Mouse (Mus musculus) MEL (cell line): ENCODE results near the gene Rps25. TPM values are rescaled to one million over a fixed set of nuclear protein-coding genes. Genes with fewer than 3 reads are reported as not detected.
A peak's percentile ranks its signal among the peaks of the same experiment; 100 is the strongest.

ENCODE experiments used
- DNase-seq: peaks from one replicate; pipeline ENCODE4 v3.0.0; 2011; ENCODE audit warnings: low read depth, low spot score
- H3K27ac ChIP-seq: 2 replicates; pipeline ENCODE4 v1.5.1; 2012; ENCODE audit warnings: low read depth, mild to moderate bottlenecking, control low read depth, low read length, moderate library complexity; ENCODE audit not compliant: control insufficient read depth
- H3K27me3 ChIP-seq, 2 experiments: fragments of 150-350 bp in 1 of 2; sonication (generic) in 1 of 2; 2 replicates each; pipeline ENCODE4 v1.6.1; 2012; ENCODE audit warnings: low read length in 2 of 2, mild to moderate bottlenecking in 2 of 2, improper control_type of control experiment in 1 of 2, moderate library complexity in 1 of 2; ENCODE audit not compliant: insufficient read depth in 2 of 2, control insufficient read depth in 1 of 2
- H3K36me3 ChIP-seq, 2 experiments: 2 replicates each; pipeline ENCODE4 v1.6.1; 2012 to 2014; ENCODE audit warnings: low read length in 2 of 2, improper control_type of control experiment in 1 of 2, inconsistent platforms in 1 of 2, mild to moderate bottlenecking in 1 of 2; ENCODE audit not compliant: insufficient read depth in 2 of 2, control insufficient read depth in 1 of 2
- H3K4me1 ChIP-seq, 2 experiments: fragments of 150-350 bp in 1 of 2; sonication (generic) in 1 of 2; 2 replicates each; pipeline ENCODE4 v1.6.1; 2012; ENCODE audit warnings: low read length in 2 of 2, improper control_type of control experiment in 1 of 2, mild to moderate bottlenecking in 1 of 2; ENCODE audit not compliant: insufficient read depth in 2 of 2, control insufficient read depth in 1 of 2
- H3K4me3 ChIP-seq, 2 experiments: fragments of 150-350 bp in 1 of 2; sonication (generic) in 1 of 2; 2 replicates each; pipeline ENCODE4 v1.5.1; 2012; ENCODE audit warnings: low read depth in 2 of 2, low read length in 2 of 2, mild to moderate bottlenecking in 2 of 2, moderate library complexity in 2 of 2, control low read depth in 1 of 2, improper control_type of control experiment in 1 of 2; ENCODE audit not compliant: control insufficient read depth in 1 of 2, insufficient read depth in 1 of 2
- H3K79me2 ChIP-seq: 2 replicates; pipeline ENCODE4 v1.6.1; 2012; ENCODE audit warnings: mild to moderate bottlenecking, low read length, moderate library complexity; ENCODE audit not compliant: control insufficient read depth, poor library complexity, insufficient read depth
- H3K9ac ChIP-seq: 2 replicates; pipeline ENCODE4 v1.6.1; 2012; ENCODE audit warnings: low read depth, mild to moderate bottlenecking, control low read depth, low read length, moderate library complexity; ENCODE audit not compliant: control insufficient read depth, poor library complexity, severe bottlenecking
- H3K9me3 ChIP-seq: fragments of 150-350 bp; sonication (generic); replicated peaks from 2 replicates; pipeline ENCODE4 v1.6.1; 2012; ENCODE audit warnings: mild to moderate bottlenecking, low read length, improper control_type of control experiment, moderate library complexity; ENCODE audit not compliant: insufficient read depth
- CHD1 ChIP-seq: IDR thresholded peaks from 2 replicates; pipeline ENCODE4 v1.6.1; 2012; ENCODE audit warnings: low read depth, mild to moderate bottlenecking, inconsistent platforms, low read length, improper control_type of control experiment
- CHD2 ChIP-seq: IDR thresholded peaks from 2 replicates; pipeline ENCODE4 v1.6.1; 2011; ENCODE audit warnings: low read length, improper control_type of control experiment
- CTCF ChIP-seq, 3 experiments: IDR thresholded peaks in 2 of 3; conservative IDR thresholded peaks in 1 of 3; 2 replicates each; pipeline ENCODE4 v1.5.1; 2011 to 2012; ENCODE audit warnings: low read length in 3 of 3, low read depth in 2 of 3, mild to moderate bottlenecking in 2 of 3, improper control_type of control experiment in 1 of 3, inconsistent platforms in 1 of 3, mixed read lengths in 1 of 3, moderate library complexity in 1 of 3; ENCODE audit not compliant: control insufficient read depth in 1 of 3, insufficient read depth in 1 of 3, poor library complexity in 1 of 3, severe bottlenecking in 1 of 3
- EP300 ChIP-seq, 2 experiments: IDR thresholded peaks; 2 replicates each; pipeline ENCODE4 v1.6.1; 2011; ENCODE audit warnings: improper control_type of control experiment in 2 of 2, low read length in 2 of 2, low read depth in 1 of 2, mild to moderate bottlenecking in 1 of 2
- ETS1 ChIP-seq: IDR thresholded peaks from 2 replicates; pipeline ENCODE4 v1.6.1; 2012; ENCODE audit warnings: low read depth, mild to moderate bottlenecking, inconsistent platforms, low read length, improper control_type of control experiment, moderate library complexity
- MAZ ChIP-seq: IDR thresholded peaks from 2 replicates; pipeline ENCODE4 v1.6.1; 2012; ENCODE audit warnings: low read depth, mild to moderate bottlenecking, inconsistent platforms, low read length, improper control_type of control experiment
- MYB ChIP-seq: IDR thresholded peaks from 2 replicates; pipeline ENCODE4 v1.6.1; 2011; ENCODE audit warnings: mild to moderate bottlenecking, low read depth, low read length, improper control_type of control experiment
- MYC ChIP-seq: IDR thresholded peaks from 2 replicates; pipeline ENCODE4 v1.6.1; 2011; ENCODE audit warnings: low read depth, mild to moderate bottlenecking, low read length, improper control_type of control experiment, moderate library complexity
- RAD21 ChIP-seq: IDR thresholded peaks from 2 replicates; pipeline ENCODE4 v1.6.1; 2011; ENCODE audit warnings: mild to moderate bottlenecking, low read depth, low read length, improper control_type of control experiment
- SIN3A ChIP-seq: IDR thresholded peaks from 2 replicates; pipeline ENCODE4 v1.6.1; 2012; ENCODE audit warnings: low read length, improper control_type of control experiment, inconsistent platforms
- SMC3 ChIP-seq: IDR thresholded peaks from 2 replicates; pipeline ENCODE4 v1.6.1; 2011; ENCODE audit warnings: low read depth, low read length, improper control_type of control experiment
- TAL1 ChIP-seq: IDR thresholded peaks from 2 replicates; pipeline ENCODE4 v1.6.1; 2012; ENCODE audit warnings: mild to moderate bottlenecking, inconsistent platforms, low read length, moderate library complexity, mixed read lengths
- UBTF ChIP-seq: IDR thresholded peaks from 2 replicates; pipeline ENCODE4 v1.6.1; 2012; ENCODE audit warnings: low read depth, mild to moderate bottlenecking, inconsistent platforms, low read length, improper control_type of control experiment, moderate library complexity, borderline replicate concordance; ENCODE audit not compliant: insufficient read depth
- ZC3H11A ChIP-seq: IDR thresholded peaks from 2 replicates; pipeline ENCODE4 v1.6.1; 2012; ENCODE audit warnings: low read depth, mild to moderate bottlenecking, inconsistent platforms, low read length, improper control_type of control experiment
- ZMIZ1 ChIP-seq: IDR thresholded peaks from 2 replicates; pipeline ENCODE4 v1.6.1; 2012; ENCODE audit warnings: low read depth, mild to moderate bottlenecking, inconsistent platforms, low read length, improper control_type of control experiment, moderate library complexity
- polyA plus RNA-seq, 2 experiments: library from polyadenylated mRNA; stranded (reverse) in 1 of 2; unstranded in 1 of 2; fragments of >175 nt in 1 of 2; fragments of >200 nt in 1 of 2; gene quantifications; 2 replicates each; pipeline versions ENCODE4 v1.2.1 to v1.2.4; 2012; ENCODE audit warnings: low replicate concordance in 2 of 2, low read depth in 1 of 2; ENCODE audit not compliant: insufficient read length in 2 of 2, insufficient read depth in 1 of 2, missing spikeins in 1 of 2
- total RNA-seq: library from RNA; depleted of rRNA; stranded (reverse); fragments of 300-350 nt; gene quantifications from 2 replicates; pipeline ENCODE4 v1.2.3, GENCODE M21; 2012

Gene Rps25
- total and polyA plus RNA-seq, 3 experiments = 2,743 to 3,114 TPM; not detected in 1

DNA sequence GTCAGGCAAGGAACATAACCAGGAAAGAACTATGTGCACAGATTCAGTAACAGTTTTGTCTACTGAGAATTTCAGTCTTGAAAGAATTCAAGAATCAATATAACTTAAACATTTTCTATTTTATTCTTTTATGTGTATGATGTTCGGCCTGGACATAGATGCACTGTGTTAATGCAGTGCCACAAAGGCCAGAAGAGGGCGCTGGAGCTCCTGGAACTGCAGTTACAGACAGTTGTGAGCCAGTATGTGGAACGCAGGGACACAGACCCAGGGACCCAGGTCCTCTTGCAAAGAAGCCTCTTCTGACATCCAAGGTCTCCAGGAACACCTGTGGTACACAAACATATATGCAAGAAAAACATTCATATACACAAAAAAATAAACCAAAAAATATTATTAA lies 42.5 kb upstream of the Rps25 start:
- H3K27ac ChIP-seq = no peak overlapping the region
- H3K4me1 ChIP-seq = peaks cover 0 to 2% of the 10 kb centered on the region in 2 experiments; a peak in 1 of 4 replicates
- H3K79me2 ChIP-seq = peaks cover 12% of the 10 kb centered on the region
- peaks cover 0 to 5% of the 10 kb centered on the region in 2 experiments; a peak in 2 of 4 replicates for H3K36me3 ChIP-seq
- H3K27me3 ChIP-seq = no peaks in the 10 kb centered on the region
- H3K9me3 ChIP-seq = no peaks in the 10 kb centered on the region
- DNase-seq = peak; percentile 80
- H3K4me3 ChIP-seq = no peak overlapping the region
- H3K9ac ChIP-seq = no peak overlapping the region
- TF ChIP-seq CHD1 (no peak), CTCF (IDR thresholded peaks at IDR 0.05 in 2 of 3, conservative IDR thresholded peaks at IDR 0.05 in 1 of 3; ENCODE audit: control insufficient read depth in 1 of 3, insufficient read depth in 1 of 3, low read depth in 2 of 3, low read length in 3 of 3, poor library complexity in 1 of 3, severe bottlenecking in 1 of 3) (peak; percentile 78 to 85 (median 80)), MYB (no peak), EP300 (IDR thresholded peaks at IDR 0.05; ENCODE audit: low read depth in 1 of 2, low read length in 2 of 2) (no peak), TAL1 (no peak), MAZ (no peak), CHD2 (no peak), SMC3 (peak; percentile 57), ZMIZ1 (no peak), RAD21 (peak; percentile 65), ZC3H11A (peak; percentile 51)
- TF ChIP-seq, all 39 proteins: peak for 4

DNA sequence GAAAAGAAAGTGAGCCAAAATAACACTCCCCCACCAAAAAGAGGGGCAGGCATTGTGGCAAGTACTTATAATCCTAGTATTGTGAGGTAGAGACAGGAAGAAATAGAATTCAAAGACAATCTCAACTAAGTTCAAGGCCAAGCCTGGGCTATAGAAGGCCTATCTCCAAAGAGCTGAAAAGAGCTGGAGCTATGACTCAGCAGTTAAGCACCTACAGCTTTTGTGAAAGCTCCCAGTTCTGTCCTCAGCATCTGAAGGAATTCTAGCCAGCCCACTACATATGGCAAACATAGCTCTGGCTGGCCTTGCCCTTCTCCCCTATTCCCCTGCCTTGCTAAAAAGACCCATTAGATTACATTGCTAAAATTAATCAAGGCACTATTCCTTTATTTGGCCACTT lies 33.6 kb upstream of the Rps25 start:
- no peak for DNase-seq
- Histone ChIP-seq H3K9ac (no peak overlapping the region), H3K4me3 (no peak overlapping the region), H3K36me3 (peaks cover 0 to 4% of the 10 kb centered on the region in 2 experiments; a peak in 2 of 4 replicates), H3K79me2 (peaks cover 1% of the 10 kb centered on the region; the same call in 1 of the 2 replicates), H3K27me3 (no peaks in the 10 kb centered on the region), H3K4me1 (peaks cover 0 to 4% of the 10 kb centered on the region in 2 experiments; a peak in 1 of 4 replicates), H3K9me3 (no peaks in the 10 kb centered on the region), H3K27ac (no peak overlapping the region)
- TF ChIP-seq SIN3A = no peak
- TF ChIP-seq UBTF = no peak
- TF ChIP-seq MYB = no peak
- TF ChIP-seq MYC = no peak

DNA sequence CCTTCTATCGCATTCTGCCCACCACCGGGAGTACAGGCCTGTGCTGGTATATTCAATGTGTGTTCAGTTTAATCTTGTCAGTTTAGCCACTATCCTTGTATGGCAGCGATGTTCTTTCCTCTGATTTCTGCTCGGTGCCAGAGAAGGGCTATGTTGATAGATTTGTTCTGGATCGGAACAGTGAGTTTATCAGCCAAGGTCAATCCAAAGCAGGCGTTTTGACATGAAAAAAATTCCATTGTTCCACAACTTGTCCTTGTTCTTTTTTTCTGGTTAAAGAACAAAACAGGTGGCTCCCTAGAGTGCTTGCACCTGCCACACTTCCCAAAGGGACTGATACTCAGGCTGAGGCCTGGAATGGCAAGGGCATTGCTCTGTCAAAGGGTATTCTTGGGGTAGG lies 30.8 kb upstream of the Rps25 start:
- no peak for TF ChIP-seq ETS1
- peaks cover 0 to 9% of the 10 kb centered on the region in 2 experiments; a peak in 3 of 4 replicates for H3K4me1 ChIP-seq
- H3K27ac ChIP-seq = no peak overlapping the region
- H3K9me3 ChIP-seq = no peaks in the 10 kb centered on the region
- peaks cover 3 to 10% of the 10 kb centered on the region in 2 experiments; a peak in 3 of 4 replicates for H3K36me3 ChIP-seq
- H3K27me3 ChIP-seq = no peaks in the 10 kb centered on the region
- no peak overlapping the region for H3K9ac ChIP-seq
- no peak for DNase-seq
- H3K79me2 ChIP-seq = peaks cover 20% of the 10 kb centered on the region
- H3K4me3 ChIP-seq = no peak overlapping the region
